Mouse (Mus musculus) limb, embryonic 15.5 days (tissue): Measurements from ENCODE around the gene Tspan10. TPM values are rescaled to one million over a fixed set of nuclear protein-coding genes. Genes with fewer than 3 reads are reported as not detected.

Experiments
- ATAC-seq: fragments of 200-750 bp; cut with Nextera tagmentation; 2 replicates; pipeline ENCODE4 v1.8.0; 2017; ENCODE audit warnings: low read depth, moderate TSS enrichment; ENCODE audit not compliant: insufficient number of reproducible peaks, low FRiP score, low TSS enrichment
- H3K27ac ChIP-seq: fragments of 300-500 bp; sonication (generic); 2 replicates; pipeline ENCODE4 v1.5.1; 2015; ENCODE audit warnings: moderate library complexity, mild to moderate bottlenecking, inconsistent platforms
- H3K27me3 ChIP-seq: fragments of 300-500 bp; sonication (generic); 2 replicates; pipeline ENCODE4 v1.6.1; 2015; ENCODE audit warnings: inconsistent platforms
- H3K36me3 ChIP-seq: fragments of 300-500 bp; sonication (generic); 2 replicates; pipeline ENCODE4 v1.6.1; 2015; ENCODE audit warnings: inconsistent platforms
- H3K4me1 ChIP-seq: fragments of 300-500 bp; sonication (generic); 2 replicates; pipeline ENCODE4 v1.6.1; 2015; ENCODE audit warnings: inconsistent platforms
- H3K4me2 ChIP-seq: fragments of 300-500 bp; sonication (generic); 2 replicates; pipeline ENCODE4 v1.6.1; 2015; ENCODE audit warnings: mild to moderate bottlenecking, inconsistent platforms
- H3K4me3 ChIP-seq: fragments of 300-500 bp; sonication (generic); 2 replicates; pipeline ENCODE4 v1.5.1; 2015; ENCODE audit warnings: mild to moderate bottlenecking, inconsistent platforms
- H3K9ac ChIP-seq: fragments of 300-500 bp; sonication (generic); 2 replicates; pipeline ENCODE4 v1.6.1; 2015; ENCODE audit warnings: inconsistent platforms
- H3K9me3 ChIP-seq: fragments of 300-500 bp; sonication (generic); 2 replicates; pipeline ENCODE4 v1.6.1; 2016; ENCODE audit warnings: inconsistent platforms
- WGBS: fragments of 180-500 bp; shearing (Covaris S2); methylation state at CpG from one replicate; pipeline ENCODE4 v1.1.7; 2015; 5-methylcytosine and 5-hydroxymethylcytosine counted together
- polyA plus RNA-seq: library from polyadenylated mRNA; unstranded; fragments of >200 nt; fragmentation: Nextera tagmentation; extraction: Ambion mirVana; gene quantifications from 2 replicates; pipeline ENCODE4 v1.2.1, GENCODE M21; 2015

Gene Tspan10
- polyA plus RNA-seq, 1 experiment from 2014 or later, result 0.28 TPM

- Histone ChIP-seq H3K4me3 (peak overlapping the region; percentile 80), H3K9ac (peak overlapping the region; percentile 93), H3K27me3 (no peaks in the 10 kb centered on the region), H3K4me2 (peak overlapping the region; percentile 71), H3K9me3 (no peaks in the 10 kb centered on the region), H3K4me1 (peaks cover 23% of the 10 kb centered on the region), H3K27ac (0 out of 2 replicates have a peak overlapping the region, but pooled peaks have one; percentile 84), H3K36me3 (peaks cover 58% of the 10 kb centered on the region)
- ATAC-seq, result no peak
- 8% methylated on average over 10 of the region's 10 CpGs for WGBS
These were observed 42.8 kb downstream of the Tspan10 start for GRCm38 (mm10) chr11:120485251-120485650.

- Histone ChIP-seq H3K36me3 (peaks cover 29% of the 10 kb centered on the region), H3K9me3 (no peaks in the 10 kb centered on the region), H3K4me2 (no peak overlapping the region), H3K9ac (no peak overlapping the region), H3K4me1 (peaks cover 49% of the 10 kb centered on the region), H3K27me3 (no peaks in the 10 kb centered on the region), H3K27ac (no peak overlapping the region), H3K4me3 (no peak overlapping the region)
- ATAC-seq, result no peak
- 80% methylated on average over 4 of the region's 4 CpGs for WGBS
These were observed 46.1 kb downstream of the Tspan10 start for GRCm38 (mm10) chr11:120488516-120488915.

- 56% methylated on average over 4 of the region's 4 CpGs for WGBS
- H3K9ac ChIP-seq, result no peak overlapping the region
- H3K36me3 ChIP-seq, result peaks cover 30% of the 10 kb centered on the region
- no peak overlapping the region; the same call in 1 of the 2 replicates for H3K27ac ChIP-seq
- ATAC-seq, result no peak
- no peaks in the 10 kb centered on the region for H3K27me3 ChIP-seq
- H3K4me3 ChIP-seq, result no peak overlapping the region
- peaks cover 47% of the 10 kb centered on the region for H3K4me1 ChIP-seq
- H3K9me3 ChIP-seq, result no peaks in the 10 kb centered on the region
- H3K4me2 ChIP-seq, result no peak overlapping the region
These were observed 46.8 kb downstream of the Tspan10 start for GRCm38 (mm10) chr11:120489054-120489761.

GRCm38 (mm10) chr11:120490291-120491046, 48.0 kb downstream of the Tspan10 start:
- no peak overlapping the region for H3K9ac ChIP-seq
- H3K4me1 ChIP-seq, result peaks cover 43% of the 10 kb centered on the region
- H3K27me3 ChIP-seq, result no peaks in the 10 kb centered on the region
- no peaks in the 10 kb centered on the region for H3K9me3 ChIP-seq
- no peak overlapping the region for H3K4me3 ChIP-seq
- ATAC-seq, result no peak
- peak overlapping the region; percentile 98; the same call in 1 of the 2 replicates for H3K4me2 ChIP-seq
- H3K36me3 ChIP-seq, result peaks cover 42% of the 10 kb centered on the region
- WGBS, result 35% methylated on average over 4 of the region's 4 CpGs
- H3K27ac ChIP-seq, result peak overlapping the region; percentile 85

GRCm38 (mm10) chr11:120491317-120492023, 49.0 kb downstream of the Tspan10 start, which contains the start of gene Slc25a10:
Slc25a10 (plus strand) TSS chr11:120491840.
- H3K27ac ChIP-seq, result peak within 1 kb of the TSS; percentile 85
- H3K4me3 ChIP-seq, result peak within 1 kb of the TSS; percentile 83
- WGBS, result under 1% methylated on average over 35 of the region's 35 CpGs
- H3K9ac ChIP-seq, result peak within 1 kb of the TSS; percentile 79
- no peaks in the 10 kb centered on the region for H3K9me3 ChIP-seq
- peak; percentile 83 for ATAC-seq
- H3K4me2 ChIP-seq, result peak within 1 kb of the TSS; percentile 98
- H3K4me1 ChIP-seq, result peaks cover 37% of the 10 kb centered on the region
- H3K27me3 ChIP-seq, result no peaks in the 10 kb centered on the region
- H3K36me3 ChIP-seq, result peaks cover 49% of the 10 kb centered on the region

GRCm38 (mm10) chr11:120492024-120492877, 49.8 kb downstream of the Tspan10 start:
- Histone ChIP-seq H3K9ac (peak overlapping the region; percentile 79), H3K4me2 (peak overlapping the region; percentile 98), H3K9me3 (no peaks in the 10 kb centered on the region), H3K4me3 (peak overlapping the region; percentile 83), H3K4me1 (peaks cover 37% of the 10 kb centered on the region), H3K27ac (peak overlapping the region; percentile 85), H3K27me3 (no peaks in the 10 kb centered on the region), H3K36me3 (peaks cover 49% of the 10 kb centered on the region)
- peak; percentile 8; the same call in 1 of the 2 replicates for ATAC-seq
- WGBS, result under 1% methylated on average over 48 of the region's 48 CpGs

GRCm38 (mm10) chr11:120492878-120493203, 50.4 kb downstream of the Tspan10 start:
- Histone ChIP-seq H3K4me3 (peak overlapping the region; percentile 83), H3K9me3 (no peaks in the 10 kb centered on the region), H3K27me3 (no peaks in the 10 kb centered on the region), H3K36me3 (peaks cover 49% of the 10 kb centered on the region), H3K27ac (0 out of 2 replicates have a peak overlapping the region, but pooled peaks have one; percentile 85), H3K4me1 (peaks cover 37% of the 10 kb centered on the region), H3K4me2 (peak overlapping the region; percentile 98), H3K9ac (peak overlapping the region; percentile 12)
- ATAC-seq, result no peak
- WGBS, result 18% methylated on average over 3 of the region's 3 CpGs

GRCm38 (mm10) chr11:120493351-120493750, 50.9 kb downstream of the Tspan10 start:
- H3K4me2 ChIP-seq, result peak overlapping the region; percentile 98
- ATAC-seq, result no peak
- WGBS, result 44% methylated on average over 3 of the region's 3 CpGs
- H3K4me3 ChIP-seq, result peak overlapping the region; percentile 83
- H3K36me3 ChIP-seq, result peaks cover 49% of the 10 kb centered on the region
- H3K27ac ChIP-seq, result 0 out of 2 replicates have a peak overlapping the region, but pooled peaks have one; percentile 85
- H3K9me3 ChIP-seq, result no peaks in the 10 kb centered on the region
- H3K27me3 ChIP-seq, result no peaks in the 10 kb centered on the region
- H3K4me1 ChIP-seq, result peaks cover 37% of the 10 kb centered on the region
- H3K9ac ChIP-seq, result no peak overlapping the region

- Histone ChIP-seq H3K27ac (no peak overlapping the region), H3K4me3 (no peak overlapping the region), H3K27me3 (no peaks in the 10 kb centered on the region), H3K4me2 (no peak overlapping the region), H3K4me1 (peaks cover 37% of the 10 kb centered on the region), H3K9me3 (no peaks in the 10 kb centered on the region), H3K36me3 (peaks cover 49% of the 10 kb centered on the region), H3K9ac (no peak overlapping the region)
- 87% methylated on average over 3 of the region's 3 CpGs for WGBS
- no peak for ATAC-seq
These were observed 51.5 kb downstream of the Tspan10 start for GRCm38 (mm10) chr11:120493911-120494310.
